Mouse (Mus musculus) brain, embryonic 14.5 days (tissue): Measurements from ENCODE around the gene Ttc25.

Experiments
- CTCF ChIP-seq: fragments of 200-500 bp; IDR thresholded peaks from 2 replicates; pipeline ENCODE4 v1.5.1; 2012; ENCODE audit warnings: inconsistent platforms, mild to moderate bottlenecking, moderate library complexity, borderline replicate concordance; ENCODE audit not compliant: insufficient read depth, insufficient read length; ENCODE audit errors: extremely low read depth
- POLR2A ChIP-seq: fragments of 200-500 bp; IDR thresholded peaks from 2 replicates; pipeline ENCODE4 v1.6.1; 2012; ENCODE audit warnings: mild to moderate bottlenecking, inconsistent platforms, borderline replicate concordance; ENCODE audit not compliant: poor library complexity, insufficient read depth, insufficient read length, severe bottlenecking; ENCODE audit errors: extremely low read depth

DNA sequence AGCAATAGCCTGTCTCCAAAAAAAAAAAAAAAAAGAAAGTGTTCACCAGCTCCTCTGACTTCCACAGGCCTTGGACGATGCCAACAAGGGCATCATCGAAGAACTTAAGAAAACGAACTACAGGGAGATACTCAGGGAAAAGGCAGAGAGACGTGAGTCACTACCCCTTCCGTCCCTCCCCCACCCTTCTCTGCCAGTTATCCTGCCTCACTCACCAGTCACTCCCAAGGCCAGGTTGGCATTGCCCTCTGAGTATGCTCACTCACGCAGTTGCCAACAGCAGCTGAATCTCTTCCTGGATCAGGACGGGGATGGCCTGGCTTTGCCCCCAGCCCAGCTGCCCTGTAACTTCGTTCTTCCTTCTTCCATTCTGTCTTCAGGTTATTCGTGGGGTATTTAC, 24.4 kb downstream of the Ttc25 start:
- no peak for TF ChIP-seq POLR2A
- no peak for TF ChIP-seq CTCF
